17 mouse cellular contexts compared by ENCODE assay signal in genomic region chr13:17301590-17301989, GRCm38 (mm10).
A peak's percentile ranks its signal among the peaks of the same experiment; 100 is the strongest.
DNase-seq lines count a peak whose midpoint lies in the region; ATAC-seq lines count a peak whose summit lies in the region.
"Had no signal": no experiment of that assay in that cellular context is flagged by ENCODE, and none has a peak within 500 bp of the region (broad histone marks: within the 10 kb centered on the region; RNA-seq: fewer than 3 reads in every experiment).

No protein-coding gene starts in this region.

- no peak overlapping the region for H3K27ac ChIP-seq in forebrain, embryonic 12.5 days
- H3K27ac ChIP-seq in forebrain, embryonic 13.5 days: no peak overlapping the region
- H3K27ac ChIP-seq: embryonic facial prominence, embryonic 10.5 days; embryonic facial prominence, embryonic 12.5 days had no signal

- H3K9ac ChIP-seq in forebrain, embryonic 12.5 days: no peak overlapping the region
- no peak overlapping the region for H3K9ac ChIP-seq in forebrain, embryonic 13.5 days
- H3K9ac ChIP-seq: embryonic facial prominence, embryonic 12.5 days; forebrain, postnatal 0 days had no signal

- 62% methylated on average over 4 of the region's 4 CpGs for WGBS in forebrain, embryonic 12.5 days
- WGBS in forebrain, embryonic 13.5 days: 60% methylated on average over 4 of the region's 4 CpGs

- H3K4me2 ChIP-seq in forebrain, embryonic 12.5 days: no peak overlapping the region
- no peak overlapping the region for H3K4me2 ChIP-seq in forebrain, embryonic 13.5 days
- H3K4me2 ChIP-seq: embryonic facial prominence, embryonic 12.5 days had no signal

- no peaks in the 10 kb centered on the region for H3K9me3 ChIP-seq in forebrain, embryonic 12.5 days
- H3K9me3 ChIP-seq in forebrain, embryonic 13.5 days (replicated peaks): no peaks in the 10 kb centered on the region
- H3K9me3 ChIP-seq: embryonic facial prominence, embryonic 10.5 days; embryonic facial prominence, embryonic 12.5 days had no signal

- no peaks in the 10 kb centered on the region for H3K36me3 ChIP-seq in forebrain, embryonic 12.5 days (replicated peaks)
- H3K36me3 ChIP-seq in forebrain, embryonic 13.5 days (ENCODE audit: poor library complexity, severe bottlenecking): no peaks in the 10 kb centered on the region
- H3K36me3 ChIP-seq: embryonic facial prominence, embryonic 10.5 days; embryonic facial prominence, embryonic 12.5 days had no signal

- peak; percentile 63; the same call in 1 of the 2 replicates for ATAC-seq in forebrain, embryonic 12.5 days (ENCODE audit: low FRiP score)
- ATAC-seq in forebrain, embryonic 13.5 days: no peak
- no peak for ATAC-seq in megakaryocyte-erythroid progenitor cell, adult 5-6 weeks (replicated peaks; ENCODE audit: low FRiP score, low TSS enrichment, poor library complexity, severe bottlenecking)
- ATAC-seq: forebrain, embryonic 14.5 days; forebrain, postnatal 0 days had no signal

- no peaks in the 10 kb centered on the region for H3K27me3 ChIP-seq in forebrain, embryonic 12.5 days
- no peaks in the 10 kb centered on the region for H3K27me3 ChIP-seq in forebrain, embryonic 13.5 days
- H3K27me3 ChIP-seq: embryonic facial prominence, embryonic 12.5 days had no signal

- peaks cover 3% of the 10 kb centered on the region; the same call in 1 of the 2 replicates for H3K4me1 ChIP-seq in forebrain, embryonic 12.5 days
- H3K4me1 ChIP-seq in forebrain, embryonic 13.5 days: peaks cover 5% of the 10 kb centered on the region; the same call in 1 of the 2 replicates

- no peak overlapping the region for H3K4me3 ChIP-seq in forebrain, embryonic 12.5 days (replicated peaks)
- no peak overlapping the region for H3K4me3 ChIP-seq in forebrain, embryonic 13.5 days
- H3K4me3 ChIP-seq: embryonic facial prominence, embryonic 10.5 days; embryonic facial prominence, embryonic 12.5 days had no signal

- DNase-seq in retina, embryonic 14.5 days (ENCODE audit: low spot score): peak; percentile 55
- no peak for DNase-seq in urinary bladder, adult 2 months (ENCODE audit: low spot score)
- DNase-seq: adrenal gland, adult 2 months; adrenal gland, postnatal 10 days; adrenal gland, postnatal 25 days; cerebellum, adult 11-12 months; cerebellum, adult 2 months; cerebellum, adult 9-10 months; cerebellum, postnatal 10 days; cerebellum, postnatal 25 days; forebrain, postnatal 0 days had no signal
